Mouse (Mus musculus): ENCODE results near the gene Rnf43. TPM values are rescaled to one million over a fixed set of nuclear protein-coding genes. Genes with fewer than 3 reads are reported as not detected.

Gene Rnf43
- polyA plus RNA-seq, 1 experiment from 2014 or later, result 9.2 TPM

DNA sequence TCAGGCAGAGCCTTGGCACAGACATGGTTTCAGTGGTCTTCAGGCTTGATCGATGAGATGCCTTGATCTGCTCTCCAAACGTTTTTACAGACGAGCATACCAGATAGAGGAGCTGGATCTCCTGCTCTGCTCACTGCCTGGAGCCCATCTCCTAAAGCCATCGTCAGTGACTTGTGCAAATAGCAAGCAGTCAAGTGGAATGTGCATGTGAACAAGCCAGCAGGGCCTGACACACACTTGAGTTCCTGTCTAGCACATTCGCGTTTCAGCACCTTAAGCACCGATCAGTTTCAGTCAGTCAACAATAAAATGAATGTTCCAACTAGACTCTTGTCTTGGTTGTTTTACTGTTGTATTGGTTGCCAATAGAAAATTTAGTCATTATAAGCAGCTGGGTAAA lies 3.3 kb upstream of the Rnf43 start:
- Histone ChIP-seq H3K9me3 (replicated peaks) (no peaks in the 10 kb centered on the region), H3K4me1 (no peaks in the 10 kb centered on the region), H3K4me3 (replicated peaks) (no peak overlapping the region), H3K9ac (no peak overlapping the region), H3K27me3 (no peaks in the 10 kb centered on the region; the same call in 1 of the 2 replicates), H3K4me2 (replicated peaks) (no peak overlapping the region), H3K36me3 (no peaks in the 10 kb centered on the region), H3K27ac (replicated peaks) (no peak overlapping the region)
- no peak for ATAC-seq (ENCODE audit: insufficient number of reproducible peaks, low FRiP score, low TSS enrichment, low read depth)
- WGBS, result 71% methylated on average over 7 of the region's 7 CpGs

DNA sequence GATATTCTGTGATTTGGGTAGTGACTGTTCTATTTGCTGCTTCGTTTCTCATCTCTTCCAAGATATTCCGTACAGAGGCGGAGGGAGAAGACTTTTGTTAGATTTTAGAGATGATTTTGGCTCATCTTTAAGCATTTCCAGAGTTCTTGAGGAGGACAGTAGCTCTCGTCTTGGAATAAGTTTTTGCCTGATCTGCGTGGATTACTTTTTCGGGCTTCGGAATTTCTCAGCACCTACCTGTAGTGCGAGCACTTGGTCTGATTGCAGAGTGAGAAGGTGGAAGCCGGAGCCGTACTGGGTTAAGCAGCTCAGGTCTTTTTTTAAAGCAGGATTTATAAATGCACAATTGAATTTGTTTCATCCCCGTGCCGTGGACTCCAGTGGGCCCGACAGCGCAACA lies 300 bp downstream of the Rnf43 start:
- H3K4me1 ChIP-seq, result no peaks in the 10 kb centered on the region
- H3K27me3 ChIP-seq, result no peaks in the 10 kb centered on the region; the same call in 1 of the 2 replicates
- H3K4me3 ChIP-seq (replicated peaks), result peak overlapping the region; percentile 49
- H3K9me3 ChIP-seq (replicated peaks), result no peaks in the 10 kb centered on the region
- H3K27ac ChIP-seq (replicated peaks), result peak overlapping the region; percentile 48
- peak overlapping the region; percentile 61 for H3K4me2 ChIP-seq (replicated peaks)
- H3K9ac ChIP-seq, result peak overlapping the region; percentile 39
- no peaks in the 10 kb centered on the region for H3K36me3 ChIP-seq
- 8% methylated on average over 14 of the region's 14 CpGs for WGBS
- no peak for ATAC-seq (ENCODE audit: insufficient number of reproducible peaks, low FRiP score, low TSS enrichment, low read depth)

DNA sequence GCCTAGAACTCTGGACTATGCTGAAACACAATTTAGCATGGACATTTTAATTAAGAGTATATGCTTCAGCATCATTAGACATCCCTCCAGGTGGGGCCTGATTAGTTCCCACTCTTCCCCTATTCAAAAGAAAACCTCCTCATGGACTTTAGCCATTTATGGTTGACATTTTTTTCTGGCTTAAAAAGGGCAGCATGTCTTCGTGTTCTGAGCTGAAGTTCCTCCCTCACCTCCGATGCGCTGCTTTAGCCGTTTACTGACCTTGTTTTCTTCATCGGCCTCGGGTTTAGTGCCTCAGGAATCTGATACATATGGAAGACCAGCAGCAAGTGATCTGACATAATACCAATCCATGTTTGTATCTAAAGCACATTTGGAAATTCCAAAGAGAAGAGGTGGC lies 1.4 kb downstream of the Rnf43 start:
- no peaks in the 10 kb centered on the region for H3K36me3 ChIP-seq
- H3K4me3 ChIP-seq (replicated peaks), result peak overlapping the region; percentile 49
- WGBS, result 53% methylated on average over 6 of the region's 6 CpGs
- H3K27me3 ChIP-seq, result no peaks in the 10 kb centered on the region; the same call in 1 of the 2 replicates
- H3K9ac ChIP-seq, result no peak overlapping the region
- ATAC-seq (ENCODE audit: insufficient number of reproducible peaks, low FRiP score, low TSS enrichment, low read depth), result no peak
- H3K4me1 ChIP-seq, result no peaks in the 10 kb centered on the region
- peak overlapping the region; percentile 33 for H3K4me2 ChIP-seq (replicated peaks)
- H3K27ac ChIP-seq (replicated peaks), result no peak overlapping the region
- H3K9me3 ChIP-seq (replicated peaks), result no peaks in the 10 kb centered on the region

DNA sequence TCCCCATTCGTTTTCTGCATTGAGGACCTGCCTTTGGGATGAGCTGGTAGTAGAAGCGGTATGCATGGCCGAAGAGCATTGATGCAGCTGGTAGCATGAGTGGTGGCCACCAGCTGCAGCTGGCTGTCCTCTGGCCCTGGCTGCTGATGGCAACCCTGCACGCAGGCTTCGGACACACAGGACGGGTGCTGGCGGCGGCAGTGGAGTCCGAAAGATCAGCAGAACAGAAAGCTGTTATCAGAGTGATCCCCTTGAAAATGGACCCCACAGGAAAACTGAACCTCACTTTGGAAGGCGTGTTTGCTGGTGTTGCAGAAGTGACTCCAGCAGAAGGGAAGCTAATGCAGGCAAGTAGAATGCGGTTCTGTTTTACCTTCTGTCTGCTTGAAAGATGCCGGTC lies 2.0 kb downstream of the Rnf43 start:
- Histone ChIP-seq H3K4me2 (replicated peaks) (peak overlapping the region; percentile 33), H3K36me3 (no peaks in the 10 kb centered on the region), H3K9ac (no peak overlapping the region), H3K27ac (replicated peaks) (no peak overlapping the region), H3K4me3 (replicated peaks) (peak overlapping the region; percentile 49), H3K27me3 (no peaks in the 10 kb centered on the region; the same call in 1 of the 2 replicates), H3K9me3 (replicated peaks) (no peaks in the 10 kb centered on the region), H3K4me1 (no peaks in the 10 kb centered on the region)
- ATAC-seq (ENCODE audit: insufficient number of reproducible peaks, low FRiP score, low TSS enrichment, low read depth), result no peak
- WGBS, result 61% methylated on average over 12 of the region's 12 CpGs

DNA sequence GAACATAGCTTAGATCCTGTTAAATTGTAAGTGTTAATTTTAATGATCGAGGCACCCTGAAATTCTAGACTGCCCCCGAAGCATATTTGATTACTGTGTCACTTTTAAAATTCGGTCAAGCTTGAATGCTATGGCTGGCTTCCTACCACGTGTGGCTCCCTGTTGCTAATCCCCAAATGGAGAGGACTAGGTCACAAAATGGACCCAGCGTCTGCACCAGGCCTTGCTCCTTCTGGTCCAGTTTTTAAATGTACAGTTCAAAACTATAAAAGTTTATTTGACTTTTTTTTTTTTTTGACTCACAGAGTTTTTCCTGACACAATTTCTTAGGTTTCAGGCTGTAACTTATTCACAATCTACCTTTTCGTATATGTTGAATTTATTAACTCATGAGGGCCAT lies 2.7 kb downstream of the Rnf43 start:
- Histone ChIP-seq H3K36me3 (no peaks in the 10 kb centered on the region), H3K9ac (no peak overlapping the region), H3K4me1 (no peaks in the 10 kb centered on the region), H3K27me3 (no peaks in the 10 kb centered on the region; the same call in 1 of the 2 replicates), H3K27ac (replicated peaks) (no peak overlapping the region), H3K4me3 (replicated peaks) (peak overlapping the region; percentile 21), H3K9me3 (replicated peaks) (no peaks in the 10 kb centered on the region), H3K4me2 (replicated peaks) (peak overlapping the region; percentile 13; the same call in 1 of the 2 replicates)
- no peak for ATAC-seq (ENCODE audit: insufficient number of reproducible peaks, low FRiP score, low TSS enrichment, low read depth)
- WGBS, result 56% methylated on average over 6 of the region's 6 CpGs

DNA sequence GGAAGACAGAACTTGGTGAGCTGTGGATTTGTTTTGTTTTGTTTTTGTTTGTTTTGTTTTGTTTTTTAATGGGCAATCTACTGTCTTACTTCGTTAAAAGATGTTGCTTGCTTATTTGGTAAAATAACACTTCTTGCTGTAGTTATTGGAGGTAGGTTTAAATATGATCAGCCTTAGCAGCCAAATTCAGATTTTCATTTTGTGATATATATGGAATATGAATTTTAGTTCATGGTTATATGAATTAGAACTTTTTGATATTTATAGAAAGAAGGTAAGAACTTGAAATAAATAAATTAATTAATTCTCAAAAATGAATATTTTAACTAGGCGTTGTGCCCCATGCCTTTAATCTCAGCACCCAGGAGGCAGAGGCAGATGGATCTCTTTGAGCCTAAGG lies 3.1 kb downstream of the Rnf43 start:
- 63% methylated on average over 2 of the region's 2 CpGs for WGBS
- Histone ChIP-seq H3K9ac (no peak overlapping the region), H3K4me3 (replicated peaks) (peak overlapping the region; percentile 21), H3K4me1 (no peaks in the 10 kb centered on the region), H3K9me3 (replicated peaks) (no peaks in the 10 kb centered on the region), H3K4me2 (replicated peaks) (peak overlapping the region; percentile 13), H3K27me3 (no peaks in the 10 kb centered on the region; the same call in 1 of the 2 replicates), H3K27ac (replicated peaks) (no peak overlapping the region), H3K36me3 (no peaks in the 10 kb centered on the region)
- no peak for ATAC-seq (ENCODE audit: insufficient number of reproducible peaks, low FRiP score, low TSS enrichment, low read depth)

DNA sequence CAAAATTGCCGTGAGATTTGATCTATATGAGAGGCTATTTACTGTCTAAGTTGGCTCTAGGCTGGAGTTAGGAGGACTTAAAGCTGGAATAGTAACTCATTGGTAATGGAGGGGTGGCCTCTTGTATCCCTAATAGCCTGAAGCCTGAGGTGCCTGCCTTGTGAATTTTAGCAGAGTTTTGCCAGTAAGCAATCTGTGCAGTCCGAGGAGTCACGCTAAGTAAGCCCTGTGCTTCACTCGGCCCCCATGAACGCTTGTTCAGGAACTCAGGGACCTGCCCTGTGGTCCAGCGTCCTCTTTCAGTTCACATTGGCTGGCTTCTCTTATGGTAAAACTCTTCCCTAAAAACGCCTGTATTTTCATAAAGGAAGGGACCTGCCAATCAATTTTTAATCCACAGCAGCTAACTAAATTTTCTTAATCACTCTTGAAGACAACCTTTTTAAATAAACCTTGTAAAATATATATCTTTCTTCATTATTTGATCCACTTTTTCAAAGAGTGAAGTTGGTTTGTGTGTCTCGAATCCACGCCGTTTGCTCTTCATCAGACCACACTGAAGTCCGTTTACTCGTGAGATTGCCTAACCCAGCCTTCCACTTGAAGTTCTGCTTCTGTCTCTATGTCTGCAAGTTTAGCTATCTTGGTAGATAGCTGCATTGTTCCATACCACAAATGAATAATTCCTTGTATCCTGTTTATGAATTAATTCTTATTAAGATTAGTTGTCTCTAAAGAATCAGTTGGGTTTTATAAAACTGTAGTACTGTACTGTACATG lies 3.9 kb downstream of the Rnf43 start:
- Histone ChIP-seq H3K27ac (replicated peaks) (no peak overlapping the region), H3K27me3 (no peaks in the 10 kb centered on the region; the same call in 1 of the 2 replicates), H3K9ac (no peak overlapping the region), H3K36me3 (no peaks in the 10 kb centered on the region), H3K4me2 (replicated peaks) (peak overlapping the region; percentile 13), H3K4me3 (replicated peaks) (peak overlapping the region; percentile 19), H3K9me3 (replicated peaks) (no peaks in the 10 kb centered on the region), H3K4me1 (no peaks in the 10 kb centered on the region)
- no peak for ATAC-seq (ENCODE audit: insufficient number of reproducible peaks, low FRiP score, low TSS enrichment, low read depth)
- WGBS, result 56% methylated on average over 12 of the region's 12 CpGs

DNA sequence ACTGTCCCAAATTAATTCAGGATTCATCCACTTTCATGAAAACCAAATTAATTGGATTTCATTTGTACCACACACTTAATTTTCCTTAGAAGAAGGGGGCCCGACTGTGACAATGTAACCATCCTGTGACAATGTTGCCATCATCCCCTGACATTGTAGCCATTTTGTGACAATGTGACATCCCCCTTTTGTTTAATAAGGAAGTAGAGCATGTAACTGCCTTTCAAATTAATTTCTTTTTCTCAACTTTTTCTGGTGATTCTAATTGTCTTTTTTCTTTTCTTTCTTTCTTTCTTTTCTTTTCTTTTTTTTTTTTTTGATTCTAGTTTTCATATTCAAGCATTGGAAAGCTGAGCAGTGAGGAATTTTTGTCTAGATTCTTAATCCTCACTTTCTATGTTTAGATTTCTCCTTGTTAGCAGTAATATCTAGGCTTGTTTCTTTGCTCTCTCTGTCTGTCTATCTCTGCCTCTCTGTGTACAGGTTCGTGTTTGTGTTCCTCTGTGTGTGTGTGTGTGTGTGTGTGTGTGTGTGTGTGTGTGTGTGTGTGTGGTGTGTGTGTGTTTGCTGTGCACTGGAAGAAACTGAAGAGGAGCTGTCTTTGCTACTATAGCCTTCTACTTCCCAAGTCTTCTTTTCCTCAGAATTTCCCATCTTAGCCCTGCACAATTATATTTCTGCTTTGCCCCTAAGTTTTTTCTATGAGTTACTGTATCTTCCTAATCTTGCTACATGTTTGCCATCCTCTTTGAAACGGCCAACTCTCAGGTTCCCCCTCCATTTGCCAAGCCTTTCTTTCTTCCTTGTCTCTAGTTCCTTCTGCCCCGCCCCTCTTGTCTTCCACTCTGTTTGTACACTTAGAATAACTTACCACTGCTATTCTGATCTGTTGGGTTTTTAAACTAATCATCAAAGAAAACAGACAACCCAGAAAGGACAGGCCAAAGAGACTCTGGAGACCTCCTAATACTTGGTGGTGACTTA lies 4.9 kb downstream of the Rnf43 start:
- Histone ChIP-seq H3K4me2 (replicated peaks) (no peak overlapping the region), H3K9ac (no peak overlapping the region), H3K4me3 (replicated peaks) (no peak overlapping the region), H3K27ac (replicated peaks) (no peak overlapping the region), H3K27me3 (no peaks in the 10 kb centered on the region; the same call in 1 of the 2 replicates), H3K36me3 (no peaks in the 10 kb centered on the region), H3K9me3 (replicated peaks) (no peaks in the 10 kb centered on the region), H3K4me1 (no peaks in the 10 kb centered on the region)
- 51% methylated on average over 4 of the region's 4 CpGs for WGBS
- ATAC-seq (ENCODE audit: insufficient number of reproducible peaks, low FRiP score, low TSS enrichment, low read depth), result no peak

DNA sequence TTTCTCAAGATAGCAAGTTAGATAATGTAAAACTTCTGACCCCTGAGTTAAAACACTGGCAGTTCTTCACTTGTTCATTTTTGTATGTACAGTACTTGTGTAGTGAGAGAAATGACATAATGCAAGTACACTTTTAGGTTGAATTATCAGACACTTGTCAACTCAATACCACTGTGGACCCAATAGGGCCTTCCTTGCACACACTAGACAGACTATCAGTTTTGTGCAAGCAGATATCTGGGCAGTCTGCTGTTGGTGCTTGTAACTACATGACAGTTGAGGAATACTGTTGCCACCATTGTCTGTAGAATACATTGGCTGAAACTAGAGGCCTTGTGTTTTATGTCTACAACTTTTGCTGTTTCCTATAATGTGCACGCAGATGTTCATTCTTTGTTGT lies 10.8 kb downstream of the Rnf43 start:
- Histone ChIP-seq H3K36me3 (no peaks in the 10 kb centered on the region), H3K9me3 (replicated peaks) (no peaks in the 10 kb centered on the region), H3K4me2 (replicated peaks) (no peak overlapping the region), H3K9ac (no peak overlapping the region), H3K4me1 (no peaks in the 10 kb centered on the region), H3K4me3 (replicated peaks) (no peak overlapping the region), H3K27me3 (no peaks in the 10 kb centered on the region), H3K27ac (replicated peaks) (no peak overlapping the region)
- WGBS, result 98% methylated on average over 1 of the region's 1 CpGs
- ATAC-seq (ENCODE audit: insufficient number of reproducible peaks, low FRiP score, low TSS enrichment, low read depth), result no peak

DNA sequence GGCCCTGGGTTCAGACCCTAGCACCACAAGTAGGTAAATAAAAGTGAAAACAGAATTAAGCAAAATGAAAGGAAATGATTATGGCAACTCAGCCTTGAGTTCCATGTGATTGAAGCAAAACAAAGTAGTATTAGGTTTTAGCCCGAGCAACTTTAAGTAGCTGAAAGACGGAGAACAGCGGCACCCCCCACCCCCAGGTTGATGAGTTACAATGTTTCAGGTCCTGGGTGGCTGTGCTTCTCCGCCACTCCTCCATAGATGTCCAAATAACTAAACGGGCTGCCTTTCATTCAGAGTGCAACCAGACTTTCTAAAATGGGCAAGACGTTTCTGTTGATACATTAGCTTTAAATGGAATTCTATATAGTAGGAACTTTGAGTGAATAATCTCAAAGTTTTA lies 13.1 kb downstream of the Rnf43 start:
- no peak overlapping the region for H3K4me3 ChIP-seq (replicated peaks)
- no peak overlapping the region for H3K4me2 ChIP-seq (replicated peaks)
- H3K4me1 ChIP-seq, result no peaks in the 10 kb centered on the region
- no peaks in the 10 kb centered on the region for H3K36me3 ChIP-seq
- 78% methylated on average over 6 of the region's 6 CpGs for WGBS
- ATAC-seq (ENCODE audit: insufficient number of reproducible peaks, low FRiP score, low TSS enrichment, low read depth), result no peak
- H3K9me3 ChIP-seq (replicated peaks), result no peaks in the 10 kb centered on the region
- H3K9ac ChIP-seq, result no peak overlapping the region
- H3K27me3 ChIP-seq, result no peaks in the 10 kb centered on the region
- no peak overlapping the region for H3K27ac ChIP-seq (replicated peaks)

DNA sequence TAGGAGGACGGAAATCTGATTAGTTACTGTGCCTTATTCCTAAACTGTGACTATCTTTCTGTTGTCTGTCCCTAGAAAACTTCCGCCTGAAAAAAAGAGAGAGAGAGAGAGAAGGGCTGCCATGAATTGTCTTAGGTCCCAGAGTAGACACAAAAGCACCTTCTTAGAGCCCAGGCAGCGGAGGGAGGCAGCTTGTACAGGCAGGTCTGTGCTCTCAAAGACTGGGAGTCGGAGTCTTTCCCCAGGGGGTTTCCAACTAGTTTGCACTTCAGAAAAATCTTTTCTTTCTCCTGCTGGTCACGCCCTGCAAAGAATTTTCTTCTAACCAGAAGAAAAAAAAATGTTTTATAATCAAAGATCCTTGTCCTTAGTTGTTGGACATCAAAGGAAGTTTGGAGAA lies 15.2 kb downstream of the Rnf43 start:
- WGBS, result 25% methylated on average over 5 of the region's 5 CpGs
- Histone ChIP-seq H3K4me3 (replicated peaks) (no peak overlapping the region), H3K9me3 (replicated peaks) (no peaks in the 10 kb centered on the region), H3K4me1 (0 out of 2 replicates have a peak, but pooled peaks cover 3% of the 10 kb centered on the region), H3K4me2 (replicated peaks) (no peak overlapping the region), H3K27ac (replicated peaks) (peak overlapping the region; percentile 52), H3K9ac (no peak overlapping the region), H3K36me3 (no peaks in the 10 kb centered on the region), H3K27me3 (no peaks in the 10 kb centered on the region)
- no peak for ATAC-seq (ENCODE audit: insufficient number of reproducible peaks, low FRiP score, low TSS enrichment, low read depth)
